Mouse (Mus musculus): ENCODE measurements at regions not wholly inside any gene's neighbourhood (a gene's known extent, or its start where the extent isn't known, plus 50 kb on each side); places are given as distances from the start of the nearest gene placed in this dataset.
"Not testable (repeated sequence)": the region's sequence is repeated elsewhere in the genome, so short reads cannot be mapped to it uniquely, and the experiment has no call there.

- WGBS, result 47% methylated on average over 10 of the region's 10 CpGs
- DNase-seq (ENCODE audit: low read depth, low spot score), result no peak
Measured at GRCm38 (mm10) chr12:25533709-25534619, 437.0 kb upstream of the Id2 start.

GRCm38 (mm10) chr12:25530483-25530882, 433.5 kb upstream of the Id2 start:
- DNase-seq (ENCODE audit: low read depth, low spot score), result no peak
- 82% methylated on average over 3 of the region's 3 CpGs for WGBS

- DNase-seq (ENCODE audit: low read depth, low spot score), result no peak
- WGBS, result 77% methylated on average over 3 of the region's 3 CpGs
Measured at GRCm38 (mm10) chr12:25529537-25529936, 432.6 kb upstream of the Id2 start.

GRCm38 (mm10) chr12:25526639-25527038, 429.7 kb upstream of the Id2 start:
- no peak for DNase-seq (ENCODE audit: low read depth, low spot score)
- 90% methylated on average over 11 of the region's 11 CpGs for WGBS

GRCm38 (mm10) chr12:25516738-25517137, 419.8 kb upstream of the Id2 start:
- 88% methylated on average over 2 of the region's 2 CpGs for WGBS

GRCm38 (mm10) chr12:25513679-25514078, 416.7 kb upstream of the Id2 start:
- DNase-seq (ENCODE audit: low read depth, low spot score), result no peak

More at GRCm38 (mm10) chr12:25516738-25517137, 419.8 kb upstream of the Id2 start:
- DNase-seq (ENCODE audit: low read depth, low spot score), result no peak

GRCm38 (mm10) chr12:25509666-25510065, 412.7 kb upstream of the Id2 start:
- DNase-seq (ENCODE audit: low read depth, low spot score), result no peak
- WGBS, result 82% methylated on average over 4 of the region's 4 CpGs

- DNase-seq (ENCODE audit: low read depth, low spot score), result no peak
- 56% methylated on average over 5 of the region's 5 CpGs for WGBS
Measured at GRCm38 (mm10) chr12:25493233-25493632, 396.3 kb upstream of the Id2 start.

GRCm38 (mm10) chr12:25492483-25493190, 395.7 kb upstream of the Id2 start:
- WGBS, result 79% methylated on average over 3 of the region's 3 CpGs
- no peak for DNase-seq (ENCODE audit: low read depth, low spot score)

GRCm38 (mm10) chr12:25475180-25475758, 378.3 kb upstream of the Id2 start:
- no peak for DNase-seq (ENCODE audit: low read depth, low spot score)
- WGBS, result 34% methylated on average over 10 of the region's 10 CpGs

- no peak for DNase-seq (ENCODE audit: low read depth, low spot score)
- WGBS, result 83% methylated on average over 10 of the region's 10 CpGs
Measured at GRCm38 (mm10) chr12:25469181-25469580, 372.2 kb upstream of the Id2 start.

- DNase-seq (ENCODE audit: low read depth, low spot score), result no peak
- WGBS, result 31% methylated on average over 12 of the region's 12 CpGs
Measured at GRCm38 (mm10) chr12:25467789-25468188, 370.8 kb upstream of the Id2 start.

GRCm38 (mm10) chr12:25462690-25463089, 365.8 kb upstream of the Id2 start:
- DNase-seq (ENCODE audit: low read depth, low spot score), result not testable (repeated sequence)
- 63% methylated on average over 2 of the region's 2 CpGs for WGBS

- DNase-seq (ENCODE audit: low read depth, low spot score), result no peak
- WGBS, result 85% methylated on average over 7 of the region's 7 CpGs
Measured at GRCm38 (mm10) chr12:25455281-25455989, 358.5 kb upstream of the Id2 start.

GRCm38 (mm10) chr12:25453356-25453755, 356.4 kb upstream of the Id2 start:
- no peak for DNase-seq (ENCODE audit: low read depth, low spot score)
- 74% methylated on average over 3 of the region's 3 CpGs for WGBS

- DNase-seq (ENCODE audit: low read depth, low spot score), result no peak
- 84% methylated on average over 2 of the region's 2 CpGs for WGBS
Measured at GRCm38 (mm10) chr12:25451156-25451555, 354.2 kb upstream of the Id2 start.

- DNase-seq (ENCODE audit: low read depth, low spot score), result peak; percentile 18
- 24% methylated on average over 2 of the region's 2 CpGs for WGBS
Measured at GRCm38 (mm10) chr12:25444355-25444754, 347.4 kb upstream of the Id2 start.

- no peak for DNase-seq (ENCODE audit: low read depth, low spot score)
- 85% methylated on average over 7 of the region's 7 CpGs for WGBS
Measured at GRCm38 (mm10) chr12:25439029-25439551, 342.1 kb upstream of the Id2 start.

GRCm38 (mm10) chr12:25438217-25439028, 341.5 kb upstream of the Id2 start:
- DNase-seq (ENCODE audit: low read depth, low spot score), result no peak
- WGBS, result 39% methylated on average over 8 of the region's 8 CpGs
